Mouse (Mus musculus) adrenal gland, postnatal 25 days (tissue): ENCODE measurements around the gene Snrnp70. TPM values are rescaled to one million over a fixed set of nuclear protein-coding genes. Genes with fewer than 3 reads are reported as not detected.
A peak's percentile ranks its signal among the peaks of the same experiment; 100 is the strongest.
"Not testable (repeated sequence)": the region's sequence is repeated elsewhere in the genome, so short reads cannot be mapped to it uniquely, and the experiment has no call there.

Experiments
- DNase-seq: peaks from one replicate; pipeline ENCODE4 v3.0.0; 2021; ENCODE audit warnings: mixed read lengths
- total RNA-seq: library from RNA; stranded (reverse); gene quantifications from 2 replicates; pipeline ENCODE4 v1.2.3, GENCODE M21; 2021

Gene Snrnp70
- total RNA-seq, 1 experiment from 2014 or later, result 425 TPM

DNA sequence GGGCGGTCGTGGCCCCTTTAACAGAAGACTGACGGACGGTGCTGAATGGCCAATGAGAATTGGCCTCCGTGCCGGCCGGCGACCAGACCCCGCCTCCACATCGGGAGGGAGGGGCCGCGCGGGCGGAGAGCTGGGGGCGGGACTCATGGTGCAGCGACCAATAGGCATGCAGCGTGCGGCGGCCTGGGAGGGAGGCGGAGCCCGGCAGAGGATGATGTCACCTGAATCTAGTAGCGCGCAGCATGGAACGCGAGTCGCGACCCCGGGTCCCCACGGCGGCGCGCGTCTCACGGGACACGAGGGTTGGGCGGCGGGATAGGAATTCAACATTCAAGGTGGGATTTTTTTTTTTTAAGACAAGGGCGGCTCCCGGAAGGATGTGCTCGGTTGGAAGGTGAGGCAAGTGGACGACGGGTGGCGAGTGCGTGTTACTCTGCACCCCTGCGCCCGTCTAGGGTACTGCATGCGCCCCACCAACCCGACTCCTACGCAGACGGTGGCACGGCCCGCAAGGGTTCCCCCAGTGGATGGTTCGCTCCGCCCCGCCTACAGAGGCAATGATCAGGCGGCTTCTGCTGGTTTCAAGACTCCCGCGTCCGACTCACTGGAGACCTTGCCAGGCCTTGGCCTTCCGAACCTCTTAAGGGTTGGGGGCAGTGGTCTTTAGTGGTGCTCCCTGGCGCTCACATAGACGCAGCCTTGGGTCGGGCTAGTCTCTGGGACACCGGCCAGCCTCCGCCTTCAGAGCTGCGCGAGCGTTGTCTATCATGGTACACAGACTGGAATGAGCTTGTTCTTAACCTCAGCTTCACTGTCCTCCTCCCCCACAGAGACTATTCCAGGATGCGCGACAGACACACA lies 28.3 kb downstream of the Snrnp70 start:
- peak; percentile 98 for DNase-seq

DNA sequence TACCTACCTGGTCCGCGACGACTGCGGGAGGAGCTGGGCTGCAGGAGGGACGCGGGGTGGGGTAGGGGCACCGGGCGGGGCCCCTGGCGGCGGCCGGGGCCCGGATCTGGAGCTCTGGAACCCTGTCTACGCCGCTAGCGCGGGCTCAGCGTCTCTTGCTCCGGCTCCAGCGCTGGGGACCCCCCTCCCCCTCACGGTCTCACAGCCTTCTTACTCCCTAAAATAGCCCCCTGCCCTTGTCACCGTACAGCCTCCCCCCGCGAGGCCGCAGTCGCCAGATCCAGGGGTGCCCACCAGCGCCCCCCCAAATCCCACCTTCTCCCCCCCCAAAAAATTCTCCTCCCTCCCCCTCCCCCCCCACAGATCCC lies 28.9 kb downstream of the Snrnp70 start, which contains the start of gene Ppfia3:
Gene Ppfia3 (minus strand): TSS at position 368 of the 368 bp plus-strand sequence.
- DNase-seq, result no peak

DNA sequence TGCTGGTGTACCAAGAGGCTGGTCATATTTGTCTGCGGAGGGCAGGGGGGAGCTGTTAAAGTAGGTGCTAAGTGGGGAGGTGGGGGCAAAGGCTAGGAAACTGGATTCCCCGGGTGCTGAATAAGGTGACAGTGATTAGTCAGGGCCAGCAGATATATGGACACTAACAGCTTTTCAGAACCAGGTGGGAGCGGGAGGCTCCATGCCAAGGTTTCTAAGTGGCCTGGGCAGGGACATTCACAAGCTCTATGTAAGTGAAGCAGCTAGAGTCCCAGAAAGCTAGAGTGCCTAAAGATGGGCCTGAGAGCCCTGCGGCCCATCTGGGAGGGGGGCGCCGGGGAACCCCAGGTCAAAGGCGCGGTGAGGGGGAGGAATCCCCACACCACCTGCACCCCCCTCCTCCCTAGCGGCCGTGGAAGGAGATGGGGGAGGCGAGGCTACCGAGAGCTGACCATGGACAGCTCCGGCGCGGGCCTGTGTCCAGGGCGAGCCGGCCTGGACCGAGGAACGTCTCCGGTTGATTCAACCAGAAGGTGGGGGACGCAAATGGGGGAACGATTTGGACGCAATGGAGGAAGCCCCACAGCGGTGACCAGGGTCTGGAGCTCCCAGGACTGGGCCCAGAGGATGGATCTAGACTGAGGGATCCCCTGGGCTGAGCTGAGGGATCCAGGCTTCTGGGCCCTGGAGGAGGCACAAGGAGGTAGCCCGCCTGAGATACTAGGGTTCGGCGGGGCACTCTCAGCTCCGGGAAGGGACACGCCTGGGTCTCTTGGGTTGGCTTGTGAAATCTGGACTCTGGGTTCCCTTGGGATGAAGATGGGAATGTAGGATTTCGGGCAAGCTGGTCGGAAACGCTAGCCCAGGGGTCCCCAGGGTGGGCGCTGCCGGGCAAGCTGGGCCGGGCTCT lies 29.5 kb downstream of the Snrnp70 start:
- DNase-seq, result peak; percentile 70

DNA sequence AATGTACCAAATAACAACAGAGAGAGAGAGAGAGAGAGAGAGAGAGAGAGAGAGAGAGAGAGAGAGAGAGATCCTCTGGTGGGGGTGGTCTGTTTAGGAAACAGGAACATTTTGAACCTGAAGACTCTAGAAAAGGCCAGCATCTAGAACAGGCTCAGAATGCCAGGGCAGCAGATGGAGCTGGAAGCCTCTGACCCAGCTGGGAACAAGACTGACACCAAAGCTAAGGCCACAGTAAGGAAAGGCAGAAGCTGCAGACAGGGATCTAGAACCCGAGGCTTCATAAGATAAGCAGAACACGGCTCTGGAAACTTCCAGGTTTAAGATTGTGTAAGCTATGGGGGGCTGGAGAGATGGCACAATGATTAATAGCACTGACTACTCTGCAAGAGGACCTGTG lies 31.6 kb downstream of the Snrnp70 start:
- no peak for DNase-seq

GRCm38 (mm10) chr7:45362801-45363200 lies 32.7 kb downstream of the Snrnp70 start:
- no peak for DNase-seq

- DNase-seq, result peak; percentile 75
Measured at GRCm38 (mm10) chr7:45361243-45361804, 34.2 kb downstream of the Snrnp70 start.

DNA sequence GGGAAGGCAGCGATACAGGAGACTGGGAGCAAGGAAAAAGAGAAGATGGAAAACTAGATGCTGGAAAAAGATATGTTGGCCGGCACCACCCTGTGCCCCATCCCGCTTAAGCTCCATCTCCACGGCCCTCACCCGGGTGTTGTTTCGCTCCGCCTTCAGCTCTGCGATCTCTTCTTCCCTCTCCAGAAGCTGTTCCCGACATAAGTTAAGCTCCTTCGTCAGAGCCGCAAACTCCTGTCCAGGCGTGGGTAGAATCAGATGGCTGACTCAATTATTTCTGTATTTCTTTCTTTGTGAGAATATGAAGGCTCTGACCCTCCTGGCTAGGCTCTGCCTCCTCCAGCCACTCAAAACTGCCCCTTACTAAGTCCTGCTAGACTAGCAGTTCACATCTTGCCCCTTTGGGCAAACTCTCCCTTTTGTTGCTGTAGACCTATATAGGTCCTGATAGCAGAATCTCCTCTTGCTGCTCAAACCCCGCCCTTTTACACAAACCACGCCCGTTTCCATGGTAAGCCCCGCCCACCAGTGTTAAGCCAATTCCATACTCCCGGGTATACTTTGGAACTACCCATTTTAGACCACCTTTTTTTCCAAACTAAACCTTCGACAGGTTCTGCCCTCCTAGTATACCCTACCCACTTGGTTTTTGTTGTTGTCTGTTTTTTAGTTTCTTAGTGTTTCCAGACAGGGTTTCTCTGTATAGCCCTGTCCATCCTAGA lies 35.0 kb downstream of the Snrnp70 start:
- DNase-seq, result no peak

GRCm38 (mm10) chr7:45359081-45359480 lies 36.5 kb downstream of the Snrnp70 start:
- not testable (repeated sequence) for DNase-seq

GRCm38 (mm10) chr7:45356087-45356486 lies 39.5 kb downstream of the Snrnp70 start:
- no peak for DNase-seq

GRCm38 (mm10) chr7:45355318-45356020 lies 40.1 kb downstream of the Snrnp70 start:
- DNase-seq, result no peak

DNA sequence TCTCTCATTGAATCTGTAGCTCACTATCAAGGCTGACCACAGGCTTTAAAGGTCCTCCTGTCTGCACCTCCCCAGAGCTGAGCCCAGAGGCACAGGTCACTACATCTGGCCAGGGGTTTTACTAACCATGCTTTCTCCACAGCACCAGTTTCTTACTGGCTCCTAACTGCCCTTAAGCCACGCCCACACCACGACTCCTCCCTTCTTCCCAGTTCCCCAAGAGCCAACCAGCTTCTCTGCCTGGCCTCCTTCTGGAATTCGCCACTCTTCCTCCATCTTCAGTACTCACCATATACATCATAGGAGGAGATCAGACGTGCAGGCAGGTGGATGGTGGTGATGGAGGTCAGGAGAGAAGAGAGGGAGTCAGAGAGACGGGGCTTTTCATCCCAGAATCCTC lies 42.5 kb downstream of the Snrnp70 start:
- no peak for DNase-seq

GRCm38 (mm10) chr7:45346905-45347304 lies 48.6 kb downstream of the Snrnp70 start:
- no peak for DNase-seq

GRCm38 (mm10) chr7:45343543-45343942 lies 52.0 kb downstream of the Snrnp70 start:
- no peak for DNase-seq

DNA sequence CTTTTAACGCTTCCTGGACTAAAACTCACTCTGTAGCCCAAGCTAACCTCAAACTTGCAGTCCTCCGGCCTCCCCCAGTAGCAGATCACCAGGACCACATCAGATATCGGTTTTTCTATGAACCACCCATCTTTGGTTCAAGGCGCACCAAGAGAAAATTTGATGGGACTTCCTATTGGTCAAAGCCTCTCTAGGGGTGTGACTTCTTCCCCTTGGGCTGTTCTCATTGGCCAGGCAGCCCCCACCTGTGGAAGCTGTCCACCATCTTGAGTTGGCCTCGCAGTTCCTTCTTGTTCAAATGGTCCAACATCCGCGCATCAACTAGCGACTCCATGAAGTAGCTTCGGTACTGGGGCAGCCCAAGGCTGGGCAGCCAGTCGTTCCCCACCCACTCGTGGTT lies 53.5 kb downstream of the Snrnp70 start:
- DNase-seq, result no peak

GRCm38 (mm10) chr7:45341303-45341702 lies 54.2 kb downstream of the Snrnp70 start:
- peak; percentile 71 for DNase-seq

DNA sequence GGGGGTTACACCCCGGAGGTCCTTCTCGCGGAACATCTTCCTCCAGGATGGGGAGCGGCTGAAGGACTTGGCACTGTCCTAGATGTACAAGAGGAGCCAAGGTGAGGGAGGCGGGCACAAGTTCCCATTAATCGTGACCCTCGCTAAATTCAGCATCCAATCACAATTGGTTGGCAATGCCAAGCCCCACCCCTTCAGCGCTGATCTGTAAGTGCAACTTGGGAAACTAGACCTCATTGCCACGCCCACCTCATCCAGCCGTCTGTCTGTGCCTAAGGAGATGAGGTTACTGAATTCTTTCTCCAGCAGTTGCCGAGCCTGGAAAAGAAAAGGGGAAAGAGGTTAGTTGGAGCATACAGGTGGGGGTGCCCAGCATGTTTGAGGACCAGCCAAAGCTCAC lies 54.9 kb downstream of the Snrnp70 start:
- peak; percentile 34 for DNase-seq

GRCm38 (mm10) chr7:45340066-45340442 lies 55.5 kb downstream of the Snrnp70 start:
- no peak for DNase-seq

DNA sequence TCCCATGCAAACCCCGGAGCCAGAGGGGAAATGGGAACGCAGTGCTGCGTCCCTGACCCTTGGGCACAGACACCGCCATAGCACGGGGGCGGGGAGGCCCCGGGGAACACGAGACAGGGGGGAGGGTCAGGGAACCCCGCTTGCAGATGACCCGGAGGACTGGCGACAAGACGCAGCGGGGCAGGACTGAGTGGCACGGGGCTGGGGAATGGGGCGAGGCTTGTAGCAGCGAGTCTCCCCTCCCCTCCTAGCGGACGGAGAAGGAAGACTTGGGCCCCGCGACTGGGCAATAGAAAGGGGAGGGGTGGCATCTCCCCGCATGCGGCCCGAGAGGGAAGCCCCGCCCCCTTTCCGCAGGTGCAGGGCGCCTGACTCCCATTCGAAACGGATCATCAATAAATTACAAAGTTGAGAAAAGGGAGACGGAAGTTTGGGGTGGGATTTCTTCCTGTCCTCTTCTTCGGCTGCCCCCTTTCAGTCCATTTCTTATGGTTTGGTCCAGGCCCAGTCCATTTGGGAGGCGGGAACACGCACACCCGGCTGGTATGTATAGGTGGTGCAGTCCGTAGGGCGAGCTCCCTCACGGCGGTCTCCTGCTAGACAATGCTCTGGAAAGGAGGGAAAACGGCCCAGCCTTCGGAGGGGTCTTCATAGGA lies 56.0 kb downstream of the Snrnp70 start:
- DNase-seq, result peak; percentile 60

DNA sequence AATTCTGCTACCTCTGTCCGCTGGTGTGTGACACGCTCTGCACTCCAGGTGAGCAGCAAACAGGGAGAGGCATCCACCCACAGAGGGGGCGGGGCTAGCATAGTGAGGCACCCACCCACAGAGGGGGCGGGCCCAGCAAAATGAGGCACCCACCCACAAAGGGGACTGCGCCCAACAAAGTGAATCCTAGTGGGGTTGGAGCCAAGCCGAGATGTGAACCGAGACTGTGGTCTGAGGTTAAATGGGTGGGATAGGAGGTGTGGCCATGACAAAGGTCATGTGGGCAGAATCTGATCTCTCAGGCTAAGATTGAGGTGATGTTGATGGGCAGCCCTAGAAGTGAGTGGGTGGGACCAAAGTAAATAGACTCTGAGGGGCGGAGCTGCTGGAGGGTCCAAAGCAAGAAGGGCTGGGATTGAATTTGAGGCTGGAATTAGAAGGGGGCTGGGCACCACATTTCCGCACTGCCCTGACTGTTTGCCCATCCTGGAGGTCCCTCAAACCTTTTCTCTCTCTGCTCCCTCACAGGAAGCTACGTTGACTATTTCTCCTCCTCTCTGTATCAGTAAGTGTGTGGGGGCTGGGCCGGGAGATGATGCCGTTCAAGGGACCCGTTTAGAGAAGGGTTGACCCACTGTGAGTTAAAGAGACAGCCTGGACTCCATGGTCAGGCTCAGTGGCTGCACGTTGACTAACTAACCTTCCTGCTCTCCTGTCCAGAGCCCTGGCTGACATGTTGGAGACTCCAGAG lies 57.2 kb downstream of the Snrnp70 start:
- no peak for DNase-seq

GRCm38 (mm10) chr7:45337469-45337868 lies 58.1 kb downstream of the Snrnp70 start:
- DNase-seq, result no peak
